Mouse (Mus musculus): ENCODE results near the gene P2rx3. TPM values are rescaled to one million over a fixed set of nuclear protein-coding genes. Genes with fewer than 3 reads are reported as not detected.

P2rx3 gene
- total and polyA plus RNA-seq, 3 experiments = 2.2 to 7.1 (median 3.7) TPM

GRCm38 (mm10) chr2:84961901-84962300, 75.4 kb downstream of the P2rx3 start (continued):
- no peak for TF ChIP-seq ZKSCAN1 (IDR thresholded peaks at IDR 0.05; ENCODE audit: borderline replicate concordance, low read depth, low read length)
- no peak for TF ChIP-seq POLR2A (IDR thresholded peaks at IDR 0.05; ENCODE audit: low read depth, low read length)
- no peak for TF ChIP-seq MXI1 (IDR thresholded peaks at IDR 0.05; ENCODE audit: low read depth, low read length)
- no peak for TF ChIP-seq GABPA (IDR thresholded peaks at IDR 0.05; ENCODE audit: insufficient replicate concordance, low read depth, low read length)
- TF ChIP-seq ZMIZ1 (IDR thresholded peaks at IDR 0.05; ENCODE audit: low read depth, low read length) = no peak
- no peak for TF ChIP-seq E2F4 (IDR thresholded peaks at IDR 0.05; ENCODE audit: insufficient replicate concordance, low read depth, low read length)
- TF ChIP-seq ETS1 (conservative IDR thresholded peaks at IDR 0.05; ENCODE audit: low read depth, low read length) = peak; percentile 78
- TF ChIP-seq ZNF384 (IDR thresholded peaks at IDR 0.05; ENCODE audit: low read depth, low read length) = no peak
- TF ChIP-seq MAFK (IDR thresholded peaks at IDR 0.05; ENCODE audit: insufficient replicate concordance, low read length) = no peak
- no peak for TF ChIP-seq CTCF (conservative IDR thresholded peaks at IDR 0.05 in 1 of 2, IDR thresholded peaks at IDR 0.05 in 1 of 2; ENCODE audit: low read depth in 2 of 2, low read length in 2 of 2)

- in situ Hi-C loops (cut with MboI; ENCODE audit: low pct_ligation_motif_present, low pct_unique_long_range_greater_than_20kb, low sequenced_read_pairs) = loop anchor here (5.0 kb wide), 1 partner anchor 41 kb away; no protein-coding TSS in a partner anchor
- H3K79me2 ChIP-seq (replicated peaks; ENCODE audit: control insufficient read depth, extremely low read depth, insufficient read depth, poor library complexity, severe bottlenecking) = no peaks in the 10 kb centered on the region
- no peaks in the 10 kb centered on the region for H3K27me3 ChIP-seq (replicated peaks)
- H3K36me3 ChIP-seq (replicated peaks in 1 of 2; ENCODE audit: control insufficient read depth in 1 of 2, insufficient read depth in 1 of 2, low read length in 1 of 2) = peaks cover 30 to 47% of the 10 kb centered on the region in 2 experiments
- peaks cover 33 to 97% of the 10 kb centered on the region in 2 experiments for H3K4me1 ChIP-seq (ENCODE audit: control insufficient read depth in 1 of 2, insufficient read depth in 2 of 2)
- H3K27ac ChIP-seq (ENCODE audit: insufficient read depth, low read depth) = peak overlapping the region; percentile 94
- dilution Hi-C loops (cut with MboI; ENCODE audit: extremely low pct_ligation_motif_present, extremely low pct_unique_long_range_greater_than_20kb, low sequenced_read_pairs) = no loop called here
- no peak overlapping the region; the same call in 1 of the 2 replicates for H3K4me2 ChIP-seq (ENCODE audit: insufficient read depth, low read depth, poor library complexity, severe bottlenecking)
- peaks cover 3% of the 10 kb centered on the region for H3K9me3 ChIP-seq (replicated peaks; ENCODE audit: low read length)
- peak; percentile 84 for DNase-seq (ENCODE audit: extremely low read depth)
- no peak overlapping the region for H3K4me3 ChIP-seq (replicated peaks in 1 of 3; ENCODE audit: low read depth in 2 of 3, low read length in 2 of 3, poor library complexity in 1 of 3)
- H3K9ac ChIP-seq (ENCODE audit: insufficient read depth, low read depth) = peak overlapping the region; percentile 21; the same call in 1 of the 2 replicates
- TF ChIP-seq E2F4 (IDR thresholded peaks at IDR 0.05; ENCODE audit: insufficient replicate concordance, low read depth, low read length) (no peak), PAX5 (IDR thresholded peaks at IDR 0.05; ENCODE audit: low read length) (no peak), HCFC1 (IDR thresholded peaks at IDR 0.05; ENCODE audit: low read depth, low read length) (no peak; the same call in 1 of the 2 replicates), UBTF (IDR thresholded peaks at IDR 0.05; ENCODE audit: low read depth, low read length) (peak; percentile 90; the same call in 1 of the 2 replicates), BHLHE40 (IDR thresholded peaks at IDR 0.05; ENCODE audit: low read depth, low read length) (peak; percentile 81), KAT2A (IDR thresholded peaks at IDR 0.05; ENCODE audit: insufficient replicate concordance, low read length) (no peak), ZKSCAN1 (IDR thresholded peaks at IDR 0.05; ENCODE audit: borderline replicate concordance, low read depth, low read length) (no peak), JUND (conservative IDR thresholded peaks at IDR 0.05; ENCODE audit: low read depth, low read length) (peak; percentile 85), MAZ (IDR thresholded peaks at IDR 0.05; ENCODE audit: low read depth, low read length) (no peak), POLR2AphosphoS2 (IDR thresholded peaks at IDR 0.05; ENCODE audit: low read depth, low read length) (no peak), USF2 (conservative IDR thresholded peaks at IDR 0.05; ENCODE audit: low read depth, low read length) (no peak), USF1 (IDR thresholded peaks at IDR 0.05; ENCODE audit: low read depth, low read length) (no peak), SMC3 (IDR thresholded peaks at IDR 0.05; ENCODE audit: low read depth, low read length) (peak; percentile 21), ZMIZ1 (IDR thresholded peaks at IDR 0.05; ENCODE audit: low read depth, low read length) (no peak), SIN3A (IDR thresholded peaks at IDR 0.05; ENCODE audit: low read length) (peak; percentile 15; the same call in 1 of the 2 replicates), NRF1 (IDR thresholded peaks at IDR 0.05; ENCODE audit: low read depth, low read length) (no peak), EP300 (IDR thresholded peaks at IDR 0.05; ENCODE audit: low read length) (peak; percentile 95), TCF12 (IDR thresholded peaks at IDR 0.05; ENCODE audit: low read depth, low read length) (peak; percentile 89), NELFE (IDR thresholded peaks at IDR 0.05; ENCODE audit: low read depth, low read length) (no peak), JUN (IDR thresholded peaks at IDR 0.05; ENCODE audit: insufficient read depth, low read depth, low read length) (peak; percentile 79), MEF2A (IDR thresholded peaks at IDR 0.05; ENCODE audit: borderline replicate concordance, low read depth, low read length) (peak; percentile 78; the same call in 1 of the 2 replicates), RCOR1 (conservative IDR thresholded peaks at IDR 0.05; ENCODE audit: low read depth, low read length) (peak; percentile 92), TBP (conservative IDR thresholded peaks at IDR 0.05; ENCODE audit: low read depth, low read length) (peak; percentile 89), MXI1 (IDR thresholded peaks at IDR 0.05; ENCODE audit: low read depth, low read length) (no peak; the same call in 1 of the 2 replicates), POLR2A (IDR thresholded peaks at IDR 0.05; ENCODE audit: low read depth, low read length) (peak; percentile 18; the same call in 1 of the 2 replicates), MAFK (IDR thresholded peaks at IDR 0.05; ENCODE audit: insufficient replicate concordance, low read length) (no peak; the same call in 1 of the 2 replicates), MYC (IDR thresholded peaks at IDR 0.05; ENCODE audit: low read depth, low read length) (no peak), GABPA (IDR thresholded peaks at IDR 0.05; ENCODE audit: insufficient replicate concordance, low read depth, low read length) (no peak), MAX (IDR thresholded peaks at IDR 0.05; ENCODE audit: low read length) (no peak), ZC3H11A (IDR thresholded peaks at IDR 0.05; ENCODE audit: low read depth, low read length) (no peak), ZNF384 (IDR thresholded peaks at IDR 0.05; ENCODE audit: low read depth, low read length) (peak; percentile 89), CTCF (conservative IDR thresholded peaks at IDR 0.05 in 1 of 2, IDR thresholded peaks at IDR 0.05 in 1 of 2; ENCODE audit: low read depth in 2 of 2, low read length in 2 of 2) (peak in 1 of 2 experiments; percentile 32; a peak in 1 of 4 replicates), CHD2 (IDR thresholded peaks at IDR 0.05; ENCODE audit: low read length) (peak; percentile 68; the same call in 1 of the 2 replicates), CHD1 (IDR thresholded peaks at IDR 0.05; ENCODE audit: low read depth, low read length) (no peak; the same call in 1 of the 2 replicates)
These were observed 76.0 kb downstream of the P2rx3 start for GRCm38 (mm10) chr2:84961300-84961699.
